Mouse (Mus musculus): ENCODE results near the gene 1600015I10Rik.

Gene 1600015I10Rik

DNA sequence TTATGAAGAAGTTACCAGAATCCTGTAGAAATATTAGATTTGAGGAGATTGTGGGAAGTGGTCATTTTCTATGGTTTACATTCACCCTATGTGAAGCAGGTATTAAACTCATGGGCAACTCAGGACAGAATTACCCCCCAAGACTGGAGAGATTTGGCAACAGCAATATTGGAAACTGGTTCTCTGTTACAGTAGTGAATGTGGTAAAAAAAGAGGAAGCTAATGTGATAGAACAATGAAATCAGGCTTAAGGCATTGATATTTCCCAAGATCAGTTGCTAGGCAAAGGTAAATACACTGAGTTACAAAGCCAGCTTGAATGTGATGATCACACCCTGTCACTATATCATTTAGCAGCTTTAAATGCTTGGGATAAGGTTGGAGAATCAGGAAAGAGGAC lies 38.2 kb downstream of the 1600015I10Rik start:
- DNase-seq = no peak

GRCm38 (mm10) chr6:48974663-48975062 lies 45.0 kb downstream of the 1600015I10Rik start, which contains the start of gene Doxl2:
Gene Doxl2 (plus strand): TSS chr6:48974963.
- DNase-seq = no peak

DNA sequence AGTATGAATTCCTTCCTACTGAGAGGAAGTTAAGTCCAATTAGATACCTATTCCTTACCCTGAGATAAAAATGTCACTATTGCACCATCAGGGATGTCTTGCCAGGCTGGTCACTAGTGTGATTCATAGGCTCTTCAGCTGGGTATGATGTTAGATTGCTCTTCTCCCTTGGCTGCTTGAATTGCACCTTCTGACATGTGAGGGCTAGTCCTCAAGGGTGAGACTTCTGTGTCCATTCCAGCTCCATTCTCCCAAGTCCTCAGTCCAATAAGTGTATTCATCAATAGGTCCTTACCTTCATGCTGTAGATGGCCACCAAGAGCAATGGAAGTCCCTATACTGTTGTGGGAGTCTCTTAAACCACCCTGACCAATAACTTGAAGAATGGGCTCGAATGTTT lies 49.9 kb downstream of the 1600015I10Rik start:
- DNase-seq = no peak

- no peak for DNase-seq
Measured at GRCm38 (mm10) chr6:48982305-48982704, 52.6 kb downstream of the 1600015I10Rik start.
